Mouse (Mus musculus) C2C12 (cell line): ENCODE data around the gene Mtcl1. TPM values are rescaled to one million over a fixed set of nuclear protein-coding genes. Genes with fewer than 3 reads are reported as not detected.

Experiments used
- H3K27me3 ChIP-seq: one replicate; pipeline ENCODE4 v1.6.1; 2011; ENCODE audit not compliant: control insufficient read depth, insufficient read depth, insufficient read length
- H3K36me3 ChIP-seq: one replicate; pipeline ENCODE4 v1.6.1; 2011; ENCODE audit not compliant: control insufficient read depth, insufficient read depth
- H3K4me3 ChIP-seq: one replicate; pipeline ENCODE4 v1.5.1; 2011; ENCODE audit warnings: mild to moderate bottlenecking, control low read depth; ENCODE audit not compliant: poor library complexity, insufficient read depth, severe bottlenecking
- H3K79me2 ChIP-seq: one replicate; pipeline ENCODE4 v1.6.1; 2011; ENCODE audit not compliant: control insufficient read depth, insufficient read depth
- H3K79me3 ChIP-seq: one replicate; pipeline ENCODE4 v1.6.1; 2011; ENCODE audit warnings: low read depth, control low read depth
- H3ac ChIP-seq: one replicate; pipeline ENCODE3; 2011; ENCODE audit warnings: low read depth; ENCODE audit not compliant: control insufficient read depth, insufficient read length
- CEBPB ChIP-seq: IDR thresholded peaks from one replicate; pipeline ENCODE4 v1.6.1; 2011; ENCODE audit warnings: low read depth, mild to moderate bottlenecking, control low read depth, moderate library complexity
- CTCF ChIP-seq: IDR thresholded peaks from one replicate; pipeline ENCODE4 v1.5.1; 2011; ENCODE audit not compliant: control insufficient read depth, insufficient read depth, insufficient read length
- FOSL1 ChIP-seq: IDR thresholded peaks from one replicate; pipeline ENCODE4 v1.8.0; 2011; ENCODE audit warnings: mild to moderate bottlenecking, low read length; ENCODE audit not compliant: poor library complexity, insufficient read depth, severe bottlenecking
- MAX ChIP-seq: IDR thresholded peaks from one replicate; pipeline ENCODE4 v1.6.1; 2011; ENCODE audit warnings: mild to moderate bottlenecking, control low read depth
- MYOD1 ChIP-seq: IDR thresholded peaks from one replicate; pipeline ENCODE4 v1.6.1; 2011; ENCODE audit warnings: low read depth; ENCODE audit not compliant: control insufficient read depth, insufficient read length
- MYOG ChIP-seq: IDR thresholded peaks from one replicate; pipeline ENCODE4 v1.6.1; 2011; ENCODE audit not compliant: control insufficient read depth, insufficient read length; ENCODE audit errors: extremely low read depth
- USF1 ChIP-seq: IDR thresholded peaks from one replicate; pipeline ENCODE4 v1.6.1; 2011; ENCODE audit warnings: low read depth, mild to moderate bottlenecking, control low read depth, moderate library complexity
- polyA plus RNA-seq: library from polyadenylated mRNA; unstranded; fragments of >200 nt; fragmentation: generic; extraction: Trizol; gene quantifications from one replicate; pipeline ENCODE4 v1.2.1, GENCODE M21; 2012; ENCODE audit warnings: missing spikeins

Gene Mtcl1
- polyA plus RNA-seq, 1 experiment = 15.1 TPM

DNA sequence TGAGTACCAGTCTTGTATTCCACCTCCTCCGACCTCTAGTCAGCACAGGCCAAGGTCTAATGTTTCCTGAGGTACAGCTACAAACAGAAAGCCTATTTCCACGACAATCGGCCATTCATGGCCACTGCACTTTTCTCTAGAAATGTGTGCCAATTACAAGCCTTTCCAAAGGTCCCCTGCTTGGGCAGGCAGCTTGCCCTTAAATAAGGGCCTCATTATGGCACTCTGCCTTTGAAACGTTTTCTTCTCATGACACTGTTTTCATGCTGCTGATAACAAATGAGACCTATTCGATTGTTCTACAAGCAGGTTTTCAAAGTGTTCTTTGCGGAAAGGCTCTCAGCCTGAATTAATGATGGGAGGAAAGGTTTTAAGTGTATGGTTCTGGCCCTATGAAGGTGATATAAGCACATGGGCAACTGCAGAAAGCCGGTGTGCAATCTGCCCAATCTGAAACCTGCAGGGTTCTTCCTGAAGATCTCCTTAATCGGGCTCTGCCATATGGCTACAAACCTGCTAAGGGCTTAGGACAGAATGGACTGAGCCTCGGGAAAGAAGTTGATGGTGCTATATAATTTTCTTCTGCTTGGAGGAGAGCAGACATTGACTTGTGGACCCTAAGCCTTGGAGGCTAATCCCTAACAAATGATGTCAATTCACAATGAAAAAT, 47.8 kb downstream of the Mtcl1 start:
- Histone ChIP-seq H3K36me3 (no peaks in the 10 kb centered on the region), H3K79me2 (no peaks in the 10 kb centered on the region), H3ac (no peak overlapping the region), H3K79me3 (no peaks in the 10 kb centered on the region), H3K27me3 (no peaks in the 10 kb centered on the region), H3K4me3 (no peak overlapping the region)
- TF ChIP-seq CTCF = no peak
- TF ChIP-seq USF1 = no peak
- TF ChIP-seq CEBPB = no peak
- TF ChIP-seq MYOG = no peak
- TF ChIP-seq MYOD1 = no peak

- H3K79me3 ChIP-seq = no peaks in the 10 kb centered on the region
- H3K36me3 ChIP-seq = no peaks in the 10 kb centered on the region
- H3K4me3 ChIP-seq = no peak overlapping the region
Observed at GRCm38 (mm10) chr17:66399780-66400179, 49.8 kb downstream of the Mtcl1 start.

GRCm38 (mm10) chr17:66394571-66394970, 55.0 kb downstream of the Mtcl1 start:
- H3K4me3 ChIP-seq = no peak overlapping the region
- H3K27me3 ChIP-seq = no peaks in the 10 kb centered on the region
- H3K79me2 ChIP-seq = no peaks in the 10 kb centered on the region
- no peaks in the 10 kb centered on the region for H3K36me3 ChIP-seq
- TF ChIP-seq CTCF = no peak
- TF ChIP-seq MYOD1 = no peak
- H3K79me3 ChIP-seq = no peaks in the 10 kb centered on the region
- H3ac ChIP-seq = no peak overlapping the region

More at GRCm38 (mm10) chr17:66399780-66400179, 49.8 kb downstream of the Mtcl1 start:
- H3ac ChIP-seq = no peak overlapping the region
- no peaks in the 10 kb centered on the region for H3K79me2 ChIP-seq
- TF ChIP-seq MAX (no peak), FOSL1 (no peak), USF1 (no peak), MYOD1 (no peak), MYOG (no peak), CEBPB (no peak), CTCF (no peak)
- no peaks in the 10 kb centered on the region for H3K27me3 ChIP-seq

DNA sequence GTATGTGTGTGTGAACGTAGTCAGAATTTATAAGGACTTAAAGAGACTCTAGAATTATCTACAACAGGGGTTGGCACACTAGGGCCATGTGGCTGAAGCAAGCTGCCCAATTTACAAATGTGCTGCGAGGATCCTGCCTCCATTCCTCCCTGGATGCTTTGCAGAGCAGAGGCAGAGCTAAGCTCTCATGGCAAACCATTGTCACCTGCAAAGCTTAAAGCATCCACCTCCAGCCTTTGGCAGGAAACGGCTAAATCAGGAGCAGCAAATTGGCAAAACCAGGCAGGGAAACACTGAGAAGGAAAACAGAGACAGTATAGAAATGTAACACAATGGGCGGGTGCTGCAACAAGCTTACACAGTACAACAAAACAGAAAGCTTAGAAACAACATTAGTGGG, 61.2 kb downstream of the Mtcl1 start:
- Histone ChIP-seq H3K79me3 (no peaks in the 10 kb centered on the region), H3K4me3 (no peak overlapping the region), H3K36me3 (peaks cover 3% of the 10 kb centered on the region), H3K79me2 (no peaks in the 10 kb centered on the region), H3ac (no peak overlapping the region), H3K27me3 (no peaks in the 10 kb centered on the region)
- TF ChIP-seq MYOG (no peak), FOSL1 (no peak), USF1 (no peak), CTCF (no peak), MYOD1 (no peak), CEBPB (no peak), MAX (no peak)

DNA sequence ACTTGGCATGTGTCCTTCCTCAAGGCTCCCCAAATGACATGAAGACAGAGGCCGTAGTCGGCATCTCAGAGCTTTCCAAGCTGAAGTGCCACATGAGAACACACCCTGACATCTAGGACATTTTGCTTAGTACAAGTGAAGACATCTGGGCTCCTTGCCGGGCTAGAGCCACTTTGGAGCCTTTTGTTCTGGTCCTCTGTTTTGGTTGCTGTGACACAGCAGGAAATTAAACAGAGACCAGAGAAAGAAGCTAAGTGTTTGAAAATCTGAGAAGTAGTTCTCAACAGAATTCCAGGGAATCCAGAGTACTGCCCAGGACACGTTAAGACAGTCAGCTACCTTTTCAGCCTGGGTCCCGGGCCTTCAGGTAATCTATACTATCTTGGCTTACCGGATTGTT, 68.2 kb downstream of the Mtcl1 start:
- Histone ChIP-seq H3K36me3 (peaks cover 31% of the 10 kb centered on the region), H3K4me3 (no peak overlapping the region), H3K79me2 (no peaks in the 10 kb centered on the region), H3K79me3 (no peaks in the 10 kb centered on the region), H3K27me3 (no peaks in the 10 kb centered on the region), H3ac (no peak overlapping the region)
- TF ChIP-seq MYOG (no peak), MYOD1 (no peak), MAX (no peak)

DNA sequence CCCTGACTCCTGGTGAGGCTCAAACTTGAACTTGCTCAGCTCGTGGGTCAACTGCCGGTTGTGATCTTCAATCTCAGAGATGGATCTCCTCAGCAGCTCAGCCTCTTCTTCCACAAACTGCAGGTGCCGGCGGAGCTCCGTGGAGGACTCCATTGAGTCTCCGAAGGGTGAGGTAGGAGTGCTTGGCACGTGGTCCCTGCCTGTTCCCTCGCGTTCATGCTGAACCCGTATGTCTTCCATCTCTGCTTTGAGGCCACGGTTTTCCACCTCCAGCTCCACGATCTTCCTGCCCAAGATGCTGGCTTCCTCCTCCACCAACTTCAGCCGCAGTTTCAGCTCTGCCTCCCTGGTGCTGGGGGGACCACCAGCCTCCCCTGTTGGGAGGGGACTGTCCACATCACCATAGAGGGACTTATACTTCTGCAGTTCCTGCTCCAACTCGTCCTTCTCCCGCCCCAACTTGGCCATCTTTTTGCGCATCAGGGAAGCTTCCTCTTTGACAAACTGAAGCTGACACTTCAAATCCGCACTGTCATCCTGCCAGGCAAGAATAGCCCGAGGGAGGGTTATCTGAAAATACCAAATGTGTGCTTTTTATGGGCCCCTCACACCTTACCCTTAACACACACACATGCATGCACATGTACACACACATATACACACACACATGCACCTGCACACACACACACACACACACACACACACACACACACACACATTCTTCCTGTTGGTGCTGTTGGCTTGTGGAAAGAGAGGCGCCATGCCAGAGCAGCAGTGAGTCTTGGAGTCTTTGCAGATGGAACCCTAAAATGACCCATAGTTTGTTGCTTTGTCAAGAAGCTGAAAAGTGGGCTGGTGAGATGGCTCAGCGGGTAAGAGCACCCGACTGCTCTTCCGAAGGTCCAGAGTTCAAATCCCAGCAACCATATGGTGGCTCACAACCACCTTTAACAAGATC, 69.4 kb downstream of the Mtcl1 start:
- H3K36me3 ChIP-seq = peaks cover 35% of the 10 kb centered on the region
- no peaks in the 10 kb centered on the region for H3K79me2 ChIP-seq
- H3K79me3 ChIP-seq = no peaks in the 10 kb centered on the region
- H3K4me3 ChIP-seq = no peak overlapping the region
- no peak overlapping the region for H3ac ChIP-seq
- H3K27me3 ChIP-seq = no peaks in the 10 kb centered on the region
- TF ChIP-seq MYOG = no peak
- no peak for TF ChIP-seq MAX
- TF ChIP-seq CTCF = no peak
- no peak for TF ChIP-seq USF1
- no peak for TF ChIP-seq MYOD1
- TF ChIP-seq CEBPB = no peak
- TF ChIP-seq FOSL1 = no peak
